Mouse (Mus musculus) gastrocnemius, postnatal 4 days (tissue): ENCODE data around the gene Mvd. TPM values are rescaled to one million over a fixed set of nuclear protein-coding genes. Genes with fewer than 3 reads are reported as not detected.

Experiments
- DNase-seq, 2 experiments: peaks; one replicate each; pipeline ENCODE4 v3.0.0; 2021 to 2022; ENCODE audit warnings: low spot score in 2 of 2, mixed read lengths in 2 of 2
- total RNA-seq, 2 experiments: library from RNA; stranded (reverse); gene quantifications; 2 replicates each; pipeline ENCODE4 v1.2.3; 2021

The Mvd gene
- total RNA-seq, 2 experiments from 2014 or later, result 14.7 to 18.4 TPM

GRCm38 (mm10) chr8:122459218-122459900, 16.1 kb upstream of the Mvd start:
- no peak for DNase-seq

GRCm38 (mm10) chr8:122457171-122457570, 13.9 kb upstream of the Mvd start:
- DNase-seq, result no peak

GRCm38 (mm10) chr8:122454409-122454808, 11.2 kb upstream of the Mvd start:
- DNase-seq, result no peak

- no peak for DNase-seq
These were observed 8.9 kb upstream of the Mvd start for GRCm38 (mm10) chr8:122452154-122452553.

- DNase-seq, result no peak
These were observed 8.0 kb upstream of the Mvd start for GRCm38 (mm10) chr8:122451161-122451703.

- no peak for DNase-seq
These were observed 2.0 kb upstream of the Mvd start for GRCm38 (mm10) chr8:122445203-122445602.

- DNase-seq, result peak in 1 of 2 experiments; percentile 80
These were observed 981 bp upstream of the Mvd start for GRCm38 (mm10) chr8:122444058-122444748.

GRCm38 (mm10) chr8:122442781-122443180, 441 bp downstream of the Mvd start:
- no peak for DNase-seq

- DNase-seq, result no peak
These were observed 866 bp downstream of the Mvd start for GRCm38 (mm10) chr8:122442356-122442755.

GRCm38 (mm10) chr8:122441326-122441725, 1.9 kb downstream of the Mvd start:
- no peak for DNase-seq

- no peak for DNase-seq
These were observed 3.9 kb downstream of the Mvd start for GRCm38 (mm10) chr8:122439336-122439735.

GRCm38 (mm10) chr8:122437708-122438331, 5.4 kb downstream of the Mvd start:
- DNase-seq, result no peak

- DNase-seq, result no peak
These were observed 6.6 kb downstream of the Mvd start for GRCm38 (mm10) chr8:122436586-122437125.

GRCm38 (mm10) chr8:122436146-122436545, 7.1 kb downstream of the Mvd start:
- DNase-seq, result no peak

- DNase-seq, result no peak
These were observed 7.8 kb downstream of the Mvd start for GRCm38 (mm10) chr8:122435375-122435774.

GRCm38 (mm10) chr8:122433269-122433905, 9.8 kb downstream of the Mvd start:
- no peak for DNase-seq

- DNase-seq, result peak; percentile 55 to 75
These were observed 10.6 kb downstream of the Mvd start, which contains the start of gene Cyba for GRCm38 (mm10) chr8:122432443-122433268. Gene Cyba (minus strand): TSS chr8:122432930.

GRCm38 (mm10) chr8:122431694-122432442, 11.4 kb downstream of the Mvd start:
- DNase-seq, result peak in 1 of 2 experiments; percentile 42

GRCm38 (mm10) chr8:122430646-122431045, 12.6 kb downstream of the Mvd start:
- DNase-seq, result no peak
